Mouse (Mus musculus) spleen, adult 2 months (tissue): Measurements from ENCODE around the gene Fam111a. TPM values are rescaled to one million over a fixed set of nuclear protein-coding genes. Genes with fewer than 3 reads are reported as not detected.

Experiments used
- DNase-seq, 2 experiments: peaks; one replicate each; pipeline versions ENCODE4 v3.0.0 to v3.0.0-alpha.2; 2012 to 2021; ENCODE audit warnings: low spot score in 2 of 2, low read depth in 1 of 2
- H3K27ac ChIP-seq: fragments of 200-500 bp; 2 replicates; pipeline ENCODE4 v1.5.1; 2012; ENCODE audit warnings: low read length, inconsistent platforms; ENCODE audit not compliant: insufficient read depth
- H3K27me3 ChIP-seq: fragments of 200-500 bp; 2 replicates; pipeline ENCODE4 v1.6.1; 2012; ENCODE audit warnings: mild to moderate bottlenecking, moderate library complexity, low read length, inconsistent platforms; ENCODE audit not compliant: control insufficient read depth, insufficient read depth
- H3K36me3 ChIP-seq: fragments of 200-500 bp; 2 replicates; pipeline ENCODE4 v1.6.1; 2012; ENCODE audit warnings: mild to moderate bottlenecking, low read length, inconsistent platforms; ENCODE audit not compliant: control insufficient read depth, insufficient read depth
- H3K4me1 ChIP-seq: fragments of 200-500 bp; 2 replicates; pipeline ENCODE4 v1.6.1; 2011; ENCODE audit warnings: inconsistent platforms; ENCODE audit not compliant: control insufficient read depth, insufficient read depth, insufficient read length
- H3K4me3 ChIP-seq: fragments of 200-500 bp; 2 replicates; pipeline ENCODE4 v1.5.1; 2011; ENCODE audit warnings: mild to moderate bottlenecking, inconsistent platforms; ENCODE audit not compliant: insufficient read depth, insufficient read length; ENCODE audit errors: extremely low read depth
- CTCF ChIP-seq: fragments of 200-500 bp; IDR thresholded peaks from 2 replicates; pipeline ENCODE4 v1.5.1; 2011; ENCODE audit warnings: mild to moderate bottlenecking, inconsistent platforms; ENCODE audit not compliant: insufficient read depth, insufficient read length, insufficient replicate concordance; ENCODE audit errors: extremely low read depth
- POLR2A ChIP-seq: fragments of 200-500 bp; IDR thresholded peaks from 2 replicates; pipeline ENCODE4 v1.6.1; 2011; ENCODE audit warnings: low read depth, low read length, inconsistent platforms
- WGBS: fragments of 180-500 bp; shearing (Covaris S2); methylation state at CpG from one replicate; pipeline ENCODE4 v1.1.7; 2018; 5-methylcytosine and 5-hydroxymethylcytosine counted together
- polyA plus RNA-seq: library from polyadenylated mRNA; depleted of rRNA; stranded (reverse); fragments of >200 nt; gene quantifications from 2 replicates; pipeline ENCODE4 v1.2.3, GENCODE M21; 2012

Fam111a gene
- polyA plus RNA-seq, 1 experiment = 6.4 TPM

GRCm38 (mm10) chr19:12500881-12501311, 44.6 kb upstream of the Fam111a start:
- WGBS = 3% methylated on average over 38 of the region's 38 CpGs
- Histone ChIP-seq H3K27me3 (peaks cover 2% of the 10 kb centered on the region; the same call in 1 of the 2 replicates), H3K27ac (no peak overlapping the region), H3K4me1 (no peaks in the 10 kb centered on the region), H3K4me3 (peak overlapping the region; percentile 65), H3K36me3 (no peaks in the 10 kb centered on the region)
- no peak for DNase-seq
- TF ChIP-seq POLR2A (no peak), CTCF (no peak)

GRCm38 (mm10) chr19:12501370-12502347, 43.9 kb upstream of the Fam111a start, which contains the start of gene Dtx4:
Gene Dtx4, minus strand, starts transcription at chr19:12501454.
- peak; percentile 95; the same call in 1 of the 2 replicates for TF ChIP-seq CTCF
- TF ChIP-seq POLR2A = no peak
- H3K27ac ChIP-seq = no peak within 1 kb of the TSS

GRCm38 (mm10) chr19:12502756-12503155, 42.8 kb upstream of the Fam111a start:
- Histone ChIP-seq H3K27ac (no peak overlapping the region), H3K4me1 (no peaks in the 10 kb centered on the region), H3K27me3 (peaks cover 2% of the 10 kb centered on the region; the same call in 1 of the 2 replicates), H3K36me3 (no peaks in the 10 kb centered on the region), H3K4me3 (no peak overlapping the region)
- TF ChIP-seq POLR2A = no peak
- no peak for TF ChIP-seq CTCF
- 82% methylated on average over 7 of the region's 7 CpGs for WGBS
- no peak for DNase-seq

More at GRCm38 (mm10) chr19:12501370-12502347, 43.9 kb upstream of the Fam111a start, which contains the start of gene Dtx4:
- Histone ChIP-seq H3K27me3 (peaks cover 2% of the 10 kb centered on the region; the same call in 1 of the 2 replicates), H3K36me3 (no peaks in the 10 kb centered on the region), H3K4me1 (no peaks in the 10 kb centered on the region), H3K4me3 (peak within 1 kb of the TSS; percentile 65)
- WGBS = under 1% methylated on average over 74 of the region's 80 CpGs
- peak; percentile 80 to 91 for DNase-seq

GRCm38 (mm10) chr19:12514621-12515020, 30.9 kb upstream of the Fam111a start:
- TF ChIP-seq POLR2A = no peak
- TF ChIP-seq CTCF = no peak
- Histone ChIP-seq H3K4me3 (no peak overlapping the region), H3K27ac (no peak overlapping the region), H3K27me3 (no peaks in the 10 kb centered on the region), H3K4me1 (0 out of 2 replicates have a peak, but pooled peaks cover 4% of the 10 kb centered on the region), H3K36me3 (no peaks in the 10 kb centered on the region)
- no peak for DNase-seq

- peak; percentile 37 to 44 for DNase-seq
- 3% methylated on average over 16 of the region's 16 CpGs for WGBS
- Histone ChIP-seq H3K27ac (no peak overlapping the region), H3K4me3 (peak overlapping the region; percentile 43), H3K27me3 (no peaks in the 10 kb centered on the region), H3K4me1 (0 out of 2 replicates have a peak, but pooled peaks cover 4% of the 10 kb centered on the region), H3K36me3 (no peaks in the 10 kb centered on the region)
- peak; percentile 51; the same call in 1 of the 2 replicates for TF ChIP-seq CTCF
- no peak for TF ChIP-seq POLR2A
Measured at GRCm38 (mm10) chr19:12517671-12518540, 27.6 kb upstream of the Fam111a start.

GRCm38 (mm10) chr19:12518541-12518890, 27.0 kb upstream of the Fam111a start:
- Histone ChIP-seq H3K36me3 (no peaks in the 10 kb centered on the region), H3K27ac (no peak overlapping the region), H3K4me1 (0 out of 2 replicates have a peak, but pooled peaks cover 4% of the 10 kb centered on the region), H3K4me3 (no peak overlapping the region), H3K27me3 (no peaks in the 10 kb centered on the region)
- no peak for DNase-seq
- no peak for TF ChIP-seq CTCF
- TF ChIP-seq POLR2A = no peak
